ENCODE assay signal across 8 mouse cellular contexts in genomic region chr2:92060291-92060690, GRCm38 (mm10). TPM values are rescaled to one million over a fixed set of nuclear protein-coding genes. Genes with fewer than 3 reads are reported as not detected.
DNase-seq lines count a peak whose midpoint lies in the region; ATAC-seq and TF ChIP-seq lines count a peak whose summit lies in the region.

No protein-coding gene starts in this region.

- peaks cover 26% of the 10 kb centered on the region for H3K27me3 ChIP-seq in CH12.LX (replicated peaks)
- H3K27me3 ChIP-seq in hindbrain, embryonic 12.5 days = peaks cover 47% of the 10 kb centered on the region
- peaks cover 12% of the 10 kb centered on the region; the same call in 1 of the 2 replicates for H3K27me3 ChIP-seq in limb, embryonic 14.5 days (ENCODE audit: control insufficient read depth, insufficient read depth, low read length)

- no peak for TF ChIP-seq CTCF in CH12.LX (conservative IDR thresholded peaks at IDR 0.05 in 1 of 2, IDR thresholded peaks at IDR 0.05 in 1 of 2; ENCODE audit: low read depth in 2 of 2, low read length in 2 of 2)

- TF ChIP-seq EP300 in CH12.LX (IDR thresholded peaks at IDR 0.05; ENCODE audit: low read length) = no peak

- H3K36me3 ChIP-seq in CH12.LX (replicated peaks in 1 of 2; ENCODE audit: control insufficient read depth in 1 of 2, insufficient read depth in 1 of 2, low read length in 1 of 2) (no peaks in the 10 kb centered on the region), ES-E14 (ENCODE audit: control insufficient read depth, insufficient read depth, low read length, poor library complexity, severe bottlenecking) (no peaks in the 10 kb centered on the region)
- no peaks in the 10 kb centered on the region for H3K36me3 ChIP-seq in hindbrain, embryonic 12.5 days
- H3K36me3 ChIP-seq in limb, embryonic 14.5 days (ENCODE audit: control insufficient read depth, insufficient read depth, low read length) = no peaks in the 10 kb centered on the region

- no peak for TF ChIP-seq RAD21 in CH12.LX (IDR thresholded peaks at IDR 0.05; ENCODE audit: low read depth, low read length)

- H3K9me3 ChIP-seq in CH12.LX (replicated peaks; ENCODE audit: low read length) = peaks cover 6% of the 10 kb centered on the region
- no peaks in the 10 kb centered on the region for H3K9me3 ChIP-seq in ES-E14 (ENCODE audit: control insufficient read depth, insufficient read depth, low read depth, low read length)
- no peaks in the 10 kb centered on the region for H3K9me3 ChIP-seq in hindbrain, embryonic 12.5 days (replicated peaks)
- no peaks in the 10 kb centered on the region for H3K9me3 ChIP-seq in limb, embryonic 14.5 days (ENCODE audit: control insufficient read depth, low read length)

- WGBS in hindbrain, embryonic 12.5 days = 12% methylated on average over 6 of the region's 6 CpGs
- WGBS in limb, embryonic 14.5 days = 14% methylated on average over 6 of the region's 6 CpGs

- no peak for TF ChIP-seq POLR2A in CH12.LX (IDR thresholded peaks at IDR 0.05; ENCODE audit: low read depth, low read length)
- TF ChIP-seq POLR2A in limb, embryonic 14.5 days (IDR thresholded peaks at IDR 0.05; ENCODE audit: borderline replicate concordance, extremely low read depth, insufficient read depth, insufficient read length) = no peak

- in situ Hi-C loops in CH12.LX (cut with MboI; ENCODE audit: low pct_ligation_motif_present, low pct_unique_long_range_greater_than_20kb, low sequenced_read_pairs) (no loop called here), ES-E14 (cut with MboI; ENCODE audit: low sequenced_read_pairs in 2 of 2, unreplicated experiment in 2 of 2) (no loop called here)

- ATAC-seq in hindbrain, embryonic 12.5 days (ENCODE audit: low FRiP score) = no peak
- ATAC-seq in limb, embryonic 14.5 days (ENCODE audit: low FRiP score, low read depth) = no peak

- no peaks in the 10 kb centered on the region for H3K79me2 ChIP-seq in CH12.LX (replicated peaks; ENCODE audit: control insufficient read depth, extremely low read depth, insufficient read depth, poor library complexity, severe bottlenecking)

- no peak for DNase-seq in CH12.LX (ENCODE audit: extremely low read depth)
- DNase-seq in ES-E14 (ENCODE audit: low read depth, low spot score) = no peak
- DNase-seq in limb, embryonic 14.5 days (ENCODE audit: low spot score) = no peak
- DNase-seq in adrenal gland, postnatal 4 days (ENCODE audit: low spot score in 2 of 2) = no peak
- no peak for DNase-seq in right cerebral cortex, adult 2 months (ENCODE audit: low spot score in 2 of 2)
- no peak for DNase-seq in frontal cortex, postnatal 25 days (ENCODE audit: low spot score in 2 of 2)
- no peak for DNase-seq in adrenal gland, postnatal 36 days

- no peak overlapping the region for H3K9ac ChIP-seq in CH12.LX (ENCODE audit: insufficient read depth, low read depth)
- no peak overlapping the region for H3K9ac ChIP-seq in ES-E14 (ENCODE audit: insufficient read depth, low read depth, low read length, poor library complexity, severe bottlenecking)
- peak overlapping the region; percentile 74; the same call in 1 of the 2 replicates for H3K9ac ChIP-seq in hindbrain, embryonic 12.5 days
- H3K9ac ChIP-seq in limb, embryonic 14.5 days (ENCODE audit: low read depth, low read length, severe bottlenecking) = peak overlapping the region; percentile 61; the same call in 1 of the 2 replicates

- dilution Hi-C loops in CH12.LX (cut with MboI; ENCODE audit: extremely low pct_ligation_motif_present, extremely low pct_unique_long_range_greater_than_20kb, low sequenced_read_pairs) = no loop called here

- H3K4me2 ChIP-seq in CH12.LX (ENCODE audit: insufficient read depth, low read depth, poor library complexity, severe bottlenecking) = peak overlapping the region; percentile 73
- H3K4me2 ChIP-seq in hindbrain, embryonic 12.5 days (replicated peaks) = peak overlapping the region; percentile 99
- peak overlapping the region; percentile 93 for H3K4me2 ChIP-seq in limb, embryonic 14.5 days (replicated peaks; ENCODE audit: low read depth, low read length, severe bottlenecking)

- H3K27ac ChIP-seq in CH12.LX (ENCODE audit: insufficient read depth, low read depth) = no peak overlapping the region
- no peak overlapping the region for H3K27ac ChIP-seq in ES-E14 (ENCODE audit: insufficient read depth, low read depth, low read length, poor library complexity, severe bottlenecking)
- peak overlapping the region; percentile 74; the same call in 1 of the 2 replicates for H3K27ac ChIP-seq in hindbrain, embryonic 12.5 days
- no peak overlapping the region for H3K27ac ChIP-seq in limb, embryonic 14.5 days (replicated peaks; ENCODE audit: low read depth, low read length)

- peak overlapping the region in 1 of 3 experiments; percentile 71 for H3K4me3 ChIP-seq in CH12.LX (replicated peaks in 1 of 3; ENCODE audit: low read depth in 2 of 3, low read length in 2 of 3, poor library complexity in 1 of 3)
- peak overlapping the region; percentile 61 to 73; a peak in 3 of 4 replicates for H3K4me3 ChIP-seq in ES-E14 (ENCODE audit: insufficient read depth in 1 of 2, low read depth in 1 of 2, low read length in 2 of 2, poor library complexity in 1 of 2, severe bottlenecking in 1 of 2)
- peak overlapping the region; percentile 69 for H3K4me3 ChIP-seq in hindbrain, embryonic 12.5 days
- H3K4me3 ChIP-seq in limb, embryonic 14.5 days (replicated peaks; ENCODE audit: low read length) = peak overlapping the region; percentile 60

- H3K4me1 ChIP-seq in CH12.LX (ENCODE audit: control insufficient read depth in 1 of 2, insufficient read depth in 2 of 2) (peaks cover 5 to 29% of the 10 kb centered on the region in 2 experiments), ES-E14 (ENCODE audit: control insufficient read depth in 2 of 2, insufficient read depth in 2 of 2, low read length in 2 of 2, poor library complexity in 1 of 2) (peaks cover 0 to 5% of the 10 kb centered on the region in 2 experiments; a peak in 1 of 4 replicates)
- H3K4me1 ChIP-seq in hindbrain, embryonic 12.5 days = peaks cover 17% of the 10 kb centered on the region
- peaks cover 25% of the 10 kb centered on the region for H3K4me1 ChIP-seq in limb, embryonic 14.5 days (ENCODE audit: control insufficient read depth, insufficient read depth, low read length)

TF ChIP-seq in CH12.LX, 34 proteins besides CTCF, POLR2A, EP300 and RAD21 (continues in another document):
- no peak for TF ChIP-seq BHLHE40 (IDR thresholded peaks at IDR 0.05; ENCODE audit: low read depth, low read length)
- no peak for TF ChIP-seq ZC3H11A (IDR thresholded peaks at IDR 0.05; ENCODE audit: low read depth, low read length)
- TF ChIP-seq MYC (IDR thresholded peaks at IDR 0.05; ENCODE audit: low read depth, low read length) = no peak
- TF ChIP-seq RCOR1 (conservative IDR thresholded peaks at IDR 0.05; ENCODE audit: low read depth, low read length) = no peak
- TF ChIP-seq POLR2AphosphoS2 (IDR thresholded peaks at IDR 0.05; ENCODE audit: low read depth, low read length) = no peak
- no peak for TF ChIP-seq HCFC1 (IDR thresholded peaks at IDR 0.05; ENCODE audit: low read depth, low read length)
- no peak for TF ChIP-seq MXI1 (IDR thresholded peaks at IDR 0.05; ENCODE audit: low read depth, low read length)
- no peak for TF ChIP-seq E2F4 (IDR thresholded peaks at IDR 0.05; ENCODE audit: insufficient replicate concordance, low read depth, low read length)
- TF ChIP-seq GABPA (IDR thresholded peaks at IDR 0.05; ENCODE audit: insufficient replicate concordance, low read depth, low read length) = no peak
- no peak for TF ChIP-seq PAX5 (IDR thresholded peaks at IDR 0.05; ENCODE audit: low read length)
- TF ChIP-seq ZMIZ1 (IDR thresholded peaks at IDR 0.05; ENCODE audit: low read depth, low read length) = no peak
- TF ChIP-seq USF1 (IDR thresholded peaks at IDR 0.05; ENCODE audit: low read depth, low read length) = no peak

TF ChIP-seq in ES-E14, 5 proteins besides CTCF, POLR2A, EP300 and RAD21:
- TF ChIP-seq ZC3H11A (IDR thresholded peaks at IDR 0.05; ENCODE audit: borderline replicate concordance, low read depth, low read length) (no peak), ZNF384 (IDR thresholded peaks at IDR 0.05; ENCODE audit: low read depth, low read length) (no peak), MAFK (IDR thresholded peaks at IDR 0.05; ENCODE audit: insufficient read depth, low read depth, low read length) (no peak), HCFC1 (IDR thresholded peaks at IDR 0.05; ENCODE audit: borderline replicate concordance, insufficient read depth, low read length) (no peak), CHD2 (IDR thresholded peaks at IDR 0.05; ENCODE audit: low read depth, low read length) (no peak)

RNA-seq across cellular contexts. Expression of gene Phf21a, which starts 32.6 kb away (rescaled TPM):
- total RNA-seq in CH12.LX (2012; rRNA removed) (12.0 and 12.3 TPM in 2 replicates), CH12.LX (2014; rRNA removed) (8.8 and 10.2 TPM in 2 replicates), ES-E14 (2012; rRNA removed) (23.5 and 29.4 TPM in 2 replicates)
- 24.5 and 28.0 TPM in 2 replicates for polyA plus RNA-seq in CH12.LX (2012; ENCODE audit: insufficient read length, low read depth)
- polyA plus RNA-seq in hindbrain, embryonic 12.5 days (2016; fragmentation: Nextera tagmentation; extraction: Ambion mirVana) = 40.4 and 41.4 TPM in 2 replicates
- 96.0 and 119 TPM in 2 replicates for polyA plus RNA-seq in limb, embryonic 14.5 days (2012; rRNA removed)
- polyA plus RNA-seq in limb, embryonic 14.5 days (2014; fragmentation: Nextera tagmentation; extraction: Ambion mirVana) = 37.2 and 38.2 TPM in 2 replicates
- 100 to 1,000 TPM; 108 to 115 TPM for total RNA-seq in adrenal gland, postnatal 4 days (2021)
- total RNA-seq in adrenal gland, postnatal 36 days (2021) = 10 to 100 TPM; 60.6 to 74.1 TPM

RNA-seq across cellular contexts. Expression of gene Creb3l1, which starts 36.0 kb away (rescaled TPM):
- total RNA-seq in CH12.LX (2012; rRNA removed) = 0.29 and 0.59 TPM in 2 replicates
- total RNA-seq in CH12.LX (2014; rRNA removed) = 0.08 and 0.27 TPM in 2 replicates
- polyA plus RNA-seq in CH12.LX (2012; ENCODE audit: insufficient read length, low read depth) = 1.5 and 2.0 TPM in 2 replicates
- total RNA-seq in ES-E14 (2012; rRNA removed) = 4.4 and 5.4 TPM in 2 replicates
- 2.1 and 2.9 TPM in 2 replicates for polyA plus RNA-seq in hindbrain, embryonic 12.5 days (2016; fragmentation: Nextera tagmentation; extraction: Ambion mirVana)
- 28.5 and 35.0 TPM in 2 replicates for polyA plus RNA-seq in limb, embryonic 14.5 days (2012; rRNA removed)
- polyA plus RNA-seq in limb, embryonic 14.5 days (2014; fragmentation: Nextera tagmentation; extraction: Ambion mirVana) = 31.3 and 37.5 TPM in 2 replicates
- 10 to 100 TPM; 20.0 to 22.7 TPM for total RNA-seq in adrenal gland, postnatal 4 days (2021)
- 10 to 100 TPM in 1 of 2 experiments, 1 to 10 TPM in 1; 6.2 to 30.5 TPM for total RNA-seq in adrenal gland, postnatal 36 days (2021)

Comparison
In these comparisons a context has a peak if more than half of its experiments do, and no peak if none do; other contexts are left out.
1. H3K9ac ChIP-seq: peak in hindbrain, embryonic 12.5 days (single experiment) and limb, embryonic 14.5 days (single experiment); none in CH12.LX (single experiment) and ES-E14 (single experiment).
2. Peak in every context shown above with its lines, with median percentiles within 50 percentile points of each other: H3K4me2 ChIP-seq.